Mouse (Mus musculus): Measurements from ENCODE around the gene Olfr1. TPM values are rescaled to one million over a fixed set of nuclear protein-coding genes. Genes with fewer than 3 reads are reported as not detected.

The Olfr1 gene
- polyA plus RNA-seq, 1 experiment, result not detected

Other genes with a start within 250 kb of the Olfr1 start
- 3.5 TPM for gene P2rx5, start 239.2 kb downstream of the Olfr1 start, polyA plus RNA-seq (2012; fragmentation: generic; extraction: Trizol)
- gene Emc6, start 222.6 kb downstream of the Olfr1 start, polyA plus RNA-seq (2012; fragmentation: generic; extraction: Trizol), result 68.2 TPM
- 85.2 TPM for gene Tax1bp3, start 222.5 kb downstream of the Olfr1 start, polyA plus RNA-seq (2012; fragmentation: generic; extraction: Trizol)
- gene Ctns, start 200.6 kb downstream of the Olfr1 start, polyA plus RNA-seq (2012; fragmentation: generic; extraction: Trizol), result 11.6 TPM
- gene Shpk, start 200.2 kb downstream of the Olfr1 start, polyA plus RNA-seq (2012; fragmentation: generic; extraction: Trizol), result 1.3 TPM
- 0.17 TPM for gene Trpv1, start 165.3 kb downstream of the Olfr1 start, polyA plus RNA-seq (2012; fragmentation: generic; extraction: Trizol)
- 0.05 TPM for gene Trpv3, start 132.2 kb downstream of the Olfr1 start, polyA plus RNA-seq (2012; fragmentation: generic; extraction: Trizol)
- 5.3 TPM for gene Aspa, start 70.0 kb downstream of the Olfr1 start, polyA plus RNA-seq (2012; fragmentation: generic; extraction: Trizol)
- gene Gm49340, start 69.9 kb downstream of the Olfr1 start, polyA plus RNA-seq (2012; fragmentation: generic; extraction: Trizol), result not detected
- gene Spata22, start 69.9 kb downstream of the Olfr1 start, polyA plus RNA-seq (2012; fragmentation: generic; extraction: Trizol), result not detected
- not detected for gene Olfr20, start 48.8 kb downstream of the Olfr1 start, polyA plus RNA-seq (2012; fragmentation: generic; extraction: Trizol)
- gene Olfr376, start 28.4 kb downstream of the Olfr1 start, polyA plus RNA-seq (2012; fragmentation: generic; extraction: Trizol), result not detected
- not detected for gene Olfr378, start 28.9 kb upstream of the Olfr1 start, polyA plus RNA-seq (2012; fragmentation: generic; extraction: Trizol)
- not detected for gene Olfr380, start 57.9 kb upstream of the Olfr1 start, polyA plus RNA-seq (2012; fragmentation: generic; extraction: Trizol)
- gene Olfr381, start 92.0 kb upstream of the Olfr1 start, polyA plus RNA-seq (2012; fragmentation: generic; extraction: Trizol), result not detected
- gene Olfr382, start 117.6 kb upstream of the Olfr1 start, polyA plus RNA-seq (2012; fragmentation: generic; extraction: Trizol), result not detected
- gene Olfr385, start 193.4 kb upstream of the Olfr1 start, polyA plus RNA-seq (2012; fragmentation: generic; extraction: Trizol), result not detected
- not detected for gene Olfr384, start 199.0 kb upstream of the Olfr1 start, polyA plus RNA-seq (2012; fragmentation: generic; extraction: Trizol)